Mouse (Mus musculus): ENCODE data around the gene Gpx5.

Gene Gpx5

DNA sequence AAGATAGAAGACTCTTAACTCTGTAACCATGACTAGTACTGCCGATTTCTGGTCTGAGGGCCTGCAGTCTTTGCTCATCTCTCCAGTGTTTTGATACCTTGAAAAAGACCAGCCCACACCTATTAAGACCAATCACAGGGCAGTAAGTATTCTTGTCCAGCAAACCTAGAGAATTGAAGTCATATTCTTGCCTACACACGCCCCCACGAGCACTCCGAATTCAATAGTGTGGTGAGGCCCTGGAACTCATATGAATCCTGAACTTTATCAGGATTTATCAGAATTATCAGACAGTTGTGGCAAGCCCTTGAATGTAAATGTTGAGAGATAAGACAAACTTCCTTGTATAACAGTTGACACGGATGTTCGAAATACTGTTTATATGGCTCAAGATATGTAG is at the start of gene Gpx5:
Gene Gpx5, minus strand, starts transcription at position 101 of the 400 bp plus-strand sequence.
- no peak for DNase-seq (ENCODE audit: low spot score in 2 of 2)

DNA sequence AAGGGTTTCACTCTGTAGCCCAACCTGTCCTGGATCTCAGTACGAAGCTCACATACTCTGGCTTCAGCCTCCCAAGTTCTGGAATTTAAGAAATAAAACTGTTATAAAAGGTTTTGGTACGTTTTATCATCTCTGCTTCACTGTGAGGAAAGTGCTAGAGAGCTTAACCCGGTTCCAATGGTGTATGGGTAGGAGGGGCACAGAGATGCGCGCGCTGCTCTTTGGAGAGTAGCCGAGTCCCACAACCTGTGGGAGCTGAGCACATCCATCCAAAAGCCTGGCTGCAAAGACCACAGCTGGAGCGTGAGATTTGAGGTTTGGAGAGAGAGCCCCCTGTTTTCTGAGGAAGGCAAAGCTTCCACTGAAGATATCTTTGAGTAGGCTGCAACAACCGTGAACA is 34.9 kb upstream of the Gpx5 start:
- no peak for DNase-seq (ENCODE audit: low spot score in 2 of 2)

DNA sequence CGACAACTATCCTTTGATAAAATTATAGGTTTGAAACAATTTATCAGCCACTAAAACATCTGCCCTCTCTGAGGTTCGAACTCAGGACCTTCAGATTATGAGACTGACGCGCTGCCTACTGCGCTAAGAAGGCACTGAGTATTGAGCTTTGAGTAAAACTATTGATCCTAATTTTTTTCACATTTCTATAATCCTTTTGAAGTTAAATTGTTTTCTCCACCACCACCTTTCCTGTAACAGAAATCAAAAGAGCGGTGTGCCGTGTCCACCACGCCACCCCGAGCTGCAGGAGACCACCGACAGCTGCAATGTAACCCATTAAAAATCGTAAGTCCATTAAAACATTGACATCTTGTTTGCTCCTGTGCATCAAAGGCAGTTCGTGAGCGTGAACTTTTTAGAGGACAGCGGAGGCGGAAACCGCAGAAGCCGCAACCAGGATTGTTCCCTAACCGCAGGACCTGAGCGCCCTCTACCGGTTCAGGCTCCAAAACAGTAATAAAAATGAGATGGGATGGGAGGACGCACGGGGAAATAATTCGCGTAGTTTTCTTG is 34.2 kb upstream of the Gpx5 start:
- DNase-seq (ENCODE audit: low spot score in 2 of 2): peak; percentile 8 to 36

DNA sequence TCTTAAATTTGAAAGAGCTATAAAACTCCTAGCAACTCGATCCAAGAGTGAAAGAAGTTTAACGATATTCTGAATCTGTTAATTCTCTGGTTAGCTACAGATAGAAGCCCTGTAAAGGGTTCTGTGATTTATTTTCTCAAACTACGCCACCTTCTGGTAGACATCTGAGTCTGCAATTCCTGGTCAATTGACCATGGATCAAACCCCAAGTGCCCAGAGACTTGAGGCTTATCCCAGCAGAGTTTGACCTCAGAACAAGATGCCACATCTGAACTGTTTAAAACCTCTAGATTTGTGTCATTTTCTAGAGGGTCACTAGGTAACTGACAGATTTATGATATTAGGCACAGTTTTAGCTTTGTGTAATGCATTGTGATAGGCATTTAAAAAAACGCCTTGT is 33.7 kb upstream of the Gpx5 start:
- DNase-seq (ENCODE audit: low spot score in 2 of 2): no peak

GRCm38 (mm10) chr13:21323405-21323804 is 30.9 kb upstream of the Gpx5 start:
- DNase-seq (ENCODE audit: low spot score in 2 of 2): no peak

DNA sequence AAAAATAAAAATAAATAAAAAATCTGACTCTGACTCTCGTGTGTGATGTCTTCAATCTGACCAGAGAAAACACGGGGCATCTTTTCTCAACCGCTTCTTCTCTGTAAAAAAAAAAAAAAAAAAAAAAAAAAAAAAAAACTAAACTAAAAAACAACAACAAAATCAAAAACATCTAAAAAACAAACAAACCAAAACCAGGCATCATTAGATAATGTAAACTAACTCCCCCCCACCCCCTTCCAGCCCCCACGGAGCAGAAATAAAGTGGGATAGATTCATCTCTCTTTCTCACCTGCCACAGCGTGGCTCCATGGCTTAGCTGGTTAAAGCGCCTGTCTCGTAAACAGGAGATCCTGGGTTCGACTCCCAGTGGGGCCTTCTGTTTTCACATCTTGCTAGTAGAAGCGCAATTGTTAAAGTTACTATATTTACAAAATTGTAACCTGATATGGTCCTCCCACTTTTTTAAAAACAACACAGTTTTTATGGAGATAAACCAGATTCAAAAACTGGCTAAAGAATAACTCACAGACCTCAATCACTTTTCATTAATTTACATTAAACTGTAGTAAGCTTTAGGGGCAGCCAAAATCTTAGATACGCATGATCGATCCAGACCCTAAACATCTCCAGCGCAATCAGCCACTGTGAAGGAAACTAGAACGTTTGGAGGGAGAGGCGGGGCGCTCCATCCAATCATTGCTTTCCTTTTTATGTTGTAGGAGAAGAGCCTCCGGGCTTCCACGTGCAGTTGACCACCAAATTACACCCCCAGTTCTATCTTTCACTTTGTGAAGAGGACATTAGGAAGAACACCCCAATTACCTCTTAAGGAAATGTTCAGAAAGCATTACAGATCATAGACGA is 30.2 kb upstream of the Gpx5 start:
- DNase-seq (ENCODE audit: low spot score in 2 of 2): no peak

- DNase-seq (ENCODE audit: low spot score in 2 of 2): no peak
These were observed 29.5 kb upstream of the Gpx5 start for GRCm38 (mm10) chr13:21321890-21322494.

GRCm38 (mm10) chr13:21320262-21320661 is 27.7 kb upstream of the Gpx5 start:
- no peak for DNase-seq (ENCODE audit: low spot score in 2 of 2)

GRCm38 (mm10) chr13:21313903-21314302 is 21.4 kb upstream of the Gpx5 start:
- no peak for DNase-seq (ENCODE audit: low spot score in 2 of 2)

DNA sequence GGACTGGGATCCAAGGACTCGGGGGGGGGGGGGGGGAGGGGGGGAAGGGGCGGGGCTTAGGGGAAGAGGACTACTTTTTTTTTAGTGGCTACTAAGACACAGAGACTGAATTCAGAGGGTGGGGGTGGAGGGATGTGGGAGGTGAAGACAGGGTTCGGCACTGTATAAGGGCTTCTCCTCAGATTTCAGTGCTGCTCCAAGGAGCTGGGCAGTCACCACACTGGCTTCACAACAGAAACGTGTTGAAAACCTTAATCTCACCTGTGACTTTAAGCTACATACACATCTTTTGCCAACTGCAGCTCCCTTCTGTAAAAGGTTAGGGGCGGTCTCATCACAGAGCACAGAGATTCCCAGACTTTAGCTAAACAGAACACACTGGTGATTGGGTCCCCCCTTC is 20.3 kb upstream of the Gpx5 start:
- no peak for DNase-seq (ENCODE audit: low spot score in 2 of 2)

DNA sequence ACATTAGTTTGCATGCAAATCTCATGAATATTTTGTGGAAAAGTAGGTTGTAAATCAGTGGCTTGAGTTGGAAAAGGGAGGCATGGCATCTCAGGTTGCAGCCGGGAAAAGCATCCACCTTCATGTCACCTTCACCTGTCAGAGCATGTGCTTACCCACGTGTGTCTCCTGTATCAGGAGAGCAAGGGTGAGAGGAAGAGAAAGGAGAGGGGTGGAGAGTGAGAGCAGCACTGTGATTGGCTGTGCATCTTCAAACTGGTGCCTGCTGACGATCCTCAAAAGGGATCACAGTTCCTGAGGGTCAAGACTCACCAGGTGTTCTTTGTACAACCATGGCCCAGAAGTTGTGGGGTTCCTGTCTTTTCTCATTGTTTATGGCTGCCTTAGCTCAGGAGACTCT is 19.4 kb upstream of the Gpx5 start, which contains the start of gene Gpx6:
Gene Gpx6, plus strand, starts transcription at position 200 of the 400 bp plus-strand sequence.
- no peak for DNase-seq (ENCODE audit: low spot score in 2 of 2)

DNA sequence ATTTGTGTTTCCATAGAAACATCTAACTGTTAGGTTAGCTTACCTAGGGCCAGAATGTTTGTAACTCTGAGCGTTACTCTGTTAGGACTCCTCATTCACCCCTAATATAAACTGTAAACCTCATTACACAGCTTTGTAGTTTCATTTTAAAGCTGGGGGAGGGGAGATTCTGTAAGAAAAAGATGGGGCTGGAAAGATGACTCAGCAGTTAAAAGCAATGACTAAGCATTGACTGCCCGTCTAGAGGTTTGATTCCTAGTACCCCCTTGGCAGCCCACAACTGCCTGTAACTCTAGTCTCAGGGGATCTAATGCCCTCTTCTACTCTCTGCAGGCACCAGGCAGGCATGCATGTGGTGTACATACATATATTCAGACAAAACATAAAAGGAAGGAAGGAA is 17.3 kb upstream of the Gpx5 start:
- DNase-seq (ENCODE audit: low spot score in 2 of 2): no peak

GRCm38 (mm10) chr13:21304483-21305066 is 12.0 kb upstream of the Gpx5 start:
- DNase-seq (ENCODE audit: low spot score in 2 of 2): no peak

- DNase-seq (ENCODE audit: low spot score in 2 of 2): no peak
These were observed 6.0 kb upstream of the Gpx5 start for GRCm38 (mm10) chr13:21298557-21298956.

DNA sequence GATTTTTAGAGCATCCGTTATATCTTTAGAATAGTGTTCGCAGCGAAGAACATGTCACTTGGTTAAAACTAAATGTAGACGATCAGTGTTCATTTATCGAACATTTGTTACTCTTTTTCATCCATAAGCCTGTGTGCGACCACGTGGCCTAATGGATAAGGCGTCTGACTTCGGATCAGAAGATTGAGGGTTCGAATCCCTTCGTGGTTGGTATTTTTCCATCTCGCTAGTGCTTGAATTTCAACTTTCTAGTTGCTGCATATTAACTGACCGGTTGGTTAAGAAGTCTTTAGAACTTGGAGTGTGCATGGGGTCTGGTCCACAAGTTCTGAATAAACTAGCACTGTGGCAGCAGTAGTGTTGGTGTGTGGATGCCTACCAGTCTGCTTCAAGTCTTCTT is 13.0 kb downstream of the Gpx5 start:
- peak; percentile 53 to 69 for DNase-seq (ENCODE audit: low spot score in 2 of 2)

- no peak for DNase-seq (ENCODE audit: low spot score in 2 of 2)
These were observed 13.5 kb downstream of the Gpx5 start for GRCm38 (mm10) chr13:21279076-21279475.

GRCm38 (mm10) chr13:21276551-21276950 is 16.0 kb downstream of the Gpx5 start:
- no peak for DNase-seq (ENCODE audit: low spot score in 2 of 2)

- DNase-seq (ENCODE audit: low spot score in 2 of 2): peak in 1 of 2 experiments; percentile 11
These were observed 16.5 kb downstream of the Gpx5 start for GRCm38 (mm10) chr13:21275815-21276550.

DNA sequence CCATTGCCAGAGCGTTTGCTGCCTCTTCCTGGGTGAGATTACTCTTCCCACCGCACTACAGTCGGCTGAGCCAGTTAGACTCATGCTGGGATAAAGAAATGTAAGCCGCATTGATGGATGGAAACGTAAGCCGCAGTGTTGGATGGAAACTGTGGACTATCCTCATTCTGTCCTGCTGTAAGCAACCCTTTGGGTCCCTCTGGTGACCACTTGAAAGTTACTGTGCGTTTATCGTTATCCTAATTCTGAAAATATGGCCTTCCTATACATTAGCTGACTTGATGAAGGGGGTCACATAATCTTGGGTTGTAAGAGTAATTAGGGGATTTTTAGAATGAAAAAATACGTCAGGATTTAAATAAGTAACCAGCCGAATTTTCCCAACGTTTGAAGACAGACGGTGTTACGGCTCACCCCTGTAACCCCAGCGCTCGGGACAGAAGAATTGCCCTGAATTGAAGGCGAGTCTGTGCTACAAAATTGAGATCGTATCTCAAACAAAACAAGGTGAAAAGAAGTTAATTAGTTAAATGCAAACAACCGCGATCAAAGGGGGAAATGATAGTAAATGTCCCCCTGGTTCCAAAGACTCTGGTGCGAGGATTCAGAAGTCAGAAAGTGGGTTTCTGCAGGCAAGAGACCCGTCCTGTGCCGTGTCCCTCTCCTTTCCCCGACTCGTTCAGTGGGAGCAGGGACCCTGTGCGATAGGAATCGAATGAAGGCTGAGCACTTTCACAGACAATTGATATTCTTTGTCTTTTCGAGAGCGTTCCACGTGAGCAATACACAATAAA is 17.3 kb downstream of the Gpx5 start:
- DNase-seq (ENCODE audit: low spot score in 2 of 2): no peak

DNA sequence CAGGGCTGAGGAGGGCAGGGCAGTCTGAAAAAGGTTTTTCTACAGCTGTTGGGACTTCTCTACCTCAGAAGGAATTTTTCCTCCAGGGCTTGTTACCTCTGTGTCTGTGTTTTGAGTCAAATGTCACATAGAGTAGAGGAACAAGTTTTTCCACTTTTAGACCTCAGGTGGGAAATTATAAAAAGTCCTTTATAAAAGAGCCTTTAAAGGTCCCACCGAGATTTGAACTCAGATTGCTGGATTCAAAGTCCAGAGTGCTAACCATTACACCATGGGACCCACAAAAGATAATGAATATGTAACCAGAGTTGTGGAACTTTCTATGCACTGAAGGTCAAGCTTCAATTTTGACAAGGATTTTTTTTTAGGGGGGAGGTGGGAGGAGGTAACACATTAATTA is 24.3 kb downstream of the Gpx5 start:
- DNase-seq (ENCODE audit: low spot score in 2 of 2): no peak

- DNase-seq (ENCODE audit: low spot score in 2 of 2): no peak
These were observed 25.0 kb downstream of the Gpx5 start for GRCm38 (mm10) chr13:21267541-21267940.
